Mouse (Mus musculus): Measurements from ENCODE around the gene Aym1. TPM values are rescaled to one million over a fixed set of nuclear protein-coding genes. Genes with fewer than 3 reads are reported as not detected.

The Aym1 gene
- not detected in 2 replicates for polyA plus RNA-seq (2015; fragmentation: Nextera tagmentation; extraction: Ambion mirVana)

GRCm38 (mm10) chr5:113357186-113357585, at the start of gene Aym1:
Gene Aym1, plus strand, starts transcription at chr5:113357294.
- no peak for ATAC-seq (ENCODE audit: borderline replicate concordance, extremely low read depth, low FRiP score, low TSS enrichment)
- WGBS, result 25% methylated on average over 3 of the region's 6 CpGs

GRCm38 (mm10) chr5:113309491-113310376, 47.4 kb upstream of the Aym1 start:
- Histone ChIP-seq H3K9ac (peak overlapping the region; percentile 55; the same call in 1 of the 2 replicates), H3K27ac (no peak overlapping the region), H3K4me2 (peak overlapping the region; percentile 85), H3K4me1 (peaks cover 14% of the 10 kb centered on the region), H3K4me3 (peak overlapping the region; percentile 55), H3K9me3 (no peaks in the 10 kb centered on the region), H3K36me3 (no peaks in the 10 kb centered on the region), H3K27me3 (peaks cover 29% of the 10 kb centered on the region; the same call in 1 of the 2 replicates)
- WGBS, result 55% methylated on average over 22 of the region's 22 CpGs
- ATAC-seq (ENCODE audit: borderline replicate concordance, extremely low read depth, low FRiP score, low TSS enrichment), result no peak

More at GRCm38 (mm10) chr5:113357186-113357585, at the start of gene Aym1:
- peaks cover 20% of the 10 kb centered on the region for H3K4me1 ChIP-seq
- no peak within 1 kb of the TSS for H3K27ac ChIP-seq
- no peaks in the 10 kb centered on the region for H3K9me3 ChIP-seq
- H3K4me3 ChIP-seq, result no peak within 1 kb of the TSS
- H3K9ac ChIP-seq, result no peak within 1 kb of the TSS
- H3K27me3 ChIP-seq, result no peaks in the 10 kb centered on the region
- H3K36me3 ChIP-seq, result no peaks in the 10 kb centered on the region
- no peak within 1 kb of the TSS for H3K4me2 ChIP-seq

DNA sequence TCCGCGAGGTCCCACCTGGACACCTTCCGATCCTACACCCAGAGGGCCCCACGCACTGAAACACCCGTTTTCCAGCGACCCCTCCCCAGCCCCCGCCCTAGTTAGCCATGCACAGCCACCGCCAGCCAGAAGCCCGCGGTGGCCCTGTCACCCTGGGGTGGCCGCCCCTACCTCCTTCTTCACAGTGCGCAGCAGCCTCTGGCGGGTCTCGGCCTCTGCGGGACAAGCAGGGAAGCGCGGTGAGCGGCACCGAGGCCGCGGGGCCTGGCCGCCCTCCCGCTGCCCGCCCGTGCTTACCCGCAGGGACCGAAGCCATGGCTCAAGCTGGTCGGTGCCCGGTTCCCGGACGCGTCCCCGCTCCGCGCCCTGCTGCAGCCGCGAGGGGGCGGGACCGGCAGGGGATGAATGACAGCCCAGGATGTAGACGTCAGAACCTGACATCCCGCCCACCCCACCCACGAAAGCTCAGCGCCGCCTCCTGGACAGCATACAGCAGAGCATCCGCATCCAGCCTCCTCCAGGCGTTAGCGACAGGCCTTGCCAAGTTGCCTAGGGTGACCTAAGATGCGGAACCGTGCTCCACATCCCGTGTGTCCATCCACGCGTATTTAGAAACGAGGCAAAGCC, 46.6 kb upstream of the Aym1 start, which contains the start of gene Sgsm1:
TSS of gene Sgsm1 (minus strand) at position 410 of the 627 bp plus-strand sequence.
- WGBS, result 4% methylated on average over 45 of the region's 53 CpGs
- peak; percentile 78 for ATAC-seq (ENCODE audit: borderline replicate concordance, extremely low read depth, low FRiP score, low TSS enrichment)
- H3K27ac ChIP-seq, result no peak within 1 kb of the TSS

DNA sequence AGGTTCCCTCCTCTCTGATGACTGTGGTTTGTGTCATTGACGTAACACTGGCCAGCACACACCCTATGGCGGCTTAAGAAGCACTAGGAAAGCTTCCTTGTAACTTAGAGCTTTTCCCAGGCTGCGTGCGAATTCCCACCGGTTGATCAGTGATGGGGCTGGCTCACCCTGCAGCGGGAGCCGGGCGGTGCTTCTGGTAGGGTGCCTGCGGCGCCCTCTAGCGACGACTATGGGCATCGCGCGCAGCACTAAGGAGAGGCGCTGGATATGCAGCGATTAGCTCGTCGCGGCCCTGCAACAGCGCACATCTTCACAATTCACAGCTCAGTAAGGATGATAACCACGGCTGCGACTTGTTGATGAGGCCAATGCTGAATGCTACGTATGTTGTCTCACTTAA, 43.1 kb upstream of the Aym1 start:
- no peak for ATAC-seq (ENCODE audit: borderline replicate concordance, extremely low read depth, low FRiP score, low TSS enrichment)
- Histone ChIP-seq H3K4me1 (peaks cover 8% of the 10 kb centered on the region; the same call in 1 of the 2 replicates), H3K36me3 (no peaks in the 10 kb centered on the region), H3K4me3 (no peak overlapping the region), H3K4me2 (peak overlapping the region; percentile 24; the same call in 1 of the 2 replicates), H3K27ac (no peak overlapping the region), H3K27me3 (peaks cover 28% of the 10 kb centered on the region; the same call in 1 of the 2 replicates), H3K9me3 (no peaks in the 10 kb centered on the region), H3K9ac (no peak overlapping the region)
- WGBS, result under 1% methylated on average over 24 of the region's 24 CpGs

More for the DNA sequence above, 46.6 kb upstream of the Aym1 start, which contains the start of gene Sgsm1:
- Histone ChIP-seq H3K4me2 (peak within 1 kb of the TSS; percentile 85), H3K4me1 (peaks cover 14% of the 10 kb centered on the region), H3K9ac (peak within 1 kb of the TSS; percentile 55), H3K36me3 (no peaks in the 10 kb centered on the region), H3K9me3 (no peaks in the 10 kb centered on the region), H3K27me3 (peaks cover 33% of the 10 kb centered on the region; the same call in 1 of the 2 replicates), H3K4me3 (peak within 1 kb of the TSS; percentile 55)

DNA sequence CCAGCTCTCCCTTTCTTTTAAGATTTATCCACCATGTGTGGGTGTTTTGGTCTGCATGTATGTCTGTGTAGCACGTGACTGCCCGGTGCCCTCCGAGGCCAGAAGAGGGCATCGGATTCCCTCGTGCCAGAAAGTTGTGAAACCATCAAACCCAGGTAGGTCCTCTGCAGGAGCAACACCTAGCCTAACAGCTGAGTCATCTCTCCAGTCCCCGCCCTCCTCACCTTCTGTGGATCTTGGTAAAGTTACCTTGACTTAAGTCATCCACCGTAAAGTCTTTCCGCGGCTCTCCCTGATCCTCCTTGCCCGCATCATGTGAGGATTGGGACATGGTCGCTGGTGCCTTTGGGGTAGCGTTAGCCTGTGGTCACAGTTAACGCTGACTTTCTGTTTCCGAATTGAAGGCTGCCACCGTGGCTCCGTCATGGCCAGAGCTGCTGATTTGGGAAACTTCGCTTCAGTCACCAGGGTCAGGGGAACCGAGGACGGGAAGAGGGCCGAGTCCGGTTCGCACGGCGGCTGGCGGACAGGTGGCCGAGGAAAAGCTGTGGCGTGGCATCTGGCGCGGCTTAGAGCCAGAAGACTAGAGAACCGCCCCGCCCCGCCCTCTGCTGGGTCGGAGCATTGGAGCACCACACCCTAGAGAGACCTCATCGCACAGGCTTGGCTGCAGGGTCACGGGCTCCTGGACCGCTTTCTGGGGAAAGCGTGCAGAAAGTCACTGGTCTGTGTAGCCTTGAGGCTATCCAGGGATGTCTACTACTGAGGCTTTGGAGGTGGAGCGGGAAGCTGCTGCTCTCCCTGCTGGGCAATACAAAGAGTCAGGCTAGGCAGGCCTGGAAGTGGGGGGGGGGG, 33.1 kb upstream of the Aym1 start:
- no peaks in the 10 kb centered on the region for H3K36me3 ChIP-seq
- ATAC-seq (ENCODE audit: borderline replicate concordance, extremely low read depth, low FRiP score, low TSS enrichment), result no peak
- H3K27ac ChIP-seq, result no peak overlapping the region
- H3K9ac ChIP-seq, result peak overlapping the region; percentile 29; the same call in 1 of the 2 replicates
- peak overlapping the region; percentile 62 for H3K4me2 ChIP-seq
- WGBS, result 2% methylated on average over 38 of the region's 38 CpGs
- H3K4me3 ChIP-seq, result peak overlapping the region; percentile 33
- peaks cover 26% of the 10 kb centered on the region for H3K27me3 ChIP-seq
- 0 out of 2 replicates have a peak, but pooled peaks cover 3% of the 10 kb centered on the region for H3K4me1 ChIP-seq
- H3K9me3 ChIP-seq, result no peaks in the 10 kb centered on the region

DNA sequence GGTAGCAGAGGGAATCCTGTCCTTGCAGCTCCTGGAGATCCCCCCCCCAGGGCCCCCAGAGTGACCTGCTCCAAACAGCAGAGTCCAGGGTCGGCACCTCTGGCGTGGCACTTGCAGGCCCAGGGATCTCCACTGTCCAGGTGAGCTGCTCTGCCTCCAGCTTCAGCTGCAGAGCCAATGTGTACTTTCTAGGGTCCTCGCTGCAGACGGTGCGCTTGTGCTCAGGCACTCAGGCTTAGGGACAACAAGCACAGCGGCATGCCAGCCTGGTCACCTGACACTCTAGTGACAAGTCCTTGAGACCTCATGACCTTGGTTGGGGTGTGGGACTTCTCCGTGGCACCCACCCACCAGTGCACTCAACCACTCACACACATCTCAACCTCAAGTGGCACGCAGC, 27.6 kb upstream of the Aym1 start:
- Histone ChIP-seq H3K4me3 (no peak overlapping the region), H3K9ac (no peak overlapping the region), H3K27me3 (peaks cover 39% of the 10 kb centered on the region), H3K4me1 (no peaks in the 10 kb centered on the region), H3K27ac (no peak overlapping the region), H3K9me3 (no peaks in the 10 kb centered on the region), H3K4me2 (no peak overlapping the region), H3K36me3 (no peaks in the 10 kb centered on the region)
- 76% methylated on average over 8 of the region's 8 CpGs for WGBS
- ATAC-seq (ENCODE audit: borderline replicate concordance, extremely low read depth, low FRiP score, low TSS enrichment), result no peak

DNA sequence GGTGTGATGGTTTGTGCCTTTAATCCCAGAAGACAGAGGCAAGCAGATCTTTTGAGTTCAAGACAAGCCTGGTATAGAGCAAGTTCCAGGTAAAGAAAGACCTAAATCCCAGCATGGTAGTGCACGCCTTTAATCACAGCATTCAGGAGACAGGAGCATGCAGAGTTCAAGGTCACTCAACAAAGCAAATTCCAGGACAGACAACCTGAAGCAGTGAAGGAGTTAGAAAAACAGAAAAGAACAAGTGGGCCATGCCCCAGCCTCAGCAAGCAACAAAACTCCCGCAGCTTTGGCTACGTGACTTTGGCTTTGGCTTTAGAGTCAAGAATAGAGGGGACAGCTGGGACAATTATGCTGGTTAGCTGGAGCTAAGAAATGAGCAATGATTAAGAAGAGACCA, 26.9 kb upstream of the Aym1 start:
- Histone ChIP-seq H3K27me3 (peaks cover 39% of the 10 kb centered on the region), H3K9me3 (no peaks in the 10 kb centered on the region), H3K9ac (no peak overlapping the region), H3K4me1 (peaks cover 3% of the 10 kb centered on the region; the same call in 1 of the 2 replicates), H3K4me3 (no peak overlapping the region), H3K27ac (no peak overlapping the region), H3K4me2 (no peak overlapping the region), H3K36me3 (no peaks in the 10 kb centered on the region)
- no peak for ATAC-seq (ENCODE audit: borderline replicate concordance, extremely low read depth, low FRiP score, low TSS enrichment)
- WGBS, result 71% methylated on average over 3 of the region's 3 CpGs

DNA sequence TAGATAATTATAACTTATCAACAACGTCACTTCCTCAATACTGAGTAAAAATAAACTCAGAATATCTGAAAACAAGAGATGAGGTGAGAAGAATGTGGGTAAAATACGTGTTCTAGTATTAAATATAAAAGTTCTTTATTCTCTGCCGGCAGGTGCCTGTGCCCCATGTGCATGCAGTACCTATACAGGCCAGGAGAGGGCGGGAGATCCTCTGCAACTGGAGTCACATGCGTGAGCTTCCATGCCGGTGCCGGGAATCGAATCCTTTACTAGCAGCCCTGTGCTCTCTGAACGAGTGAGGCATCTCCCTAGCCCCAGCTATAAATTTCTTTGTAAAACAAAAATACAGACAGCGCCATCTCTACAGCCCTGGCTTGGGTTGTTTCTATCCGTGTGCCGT, 24.9 kb upstream of the Aym1 start:
- peaks cover 56% of the 10 kb centered on the region for H3K27me3 ChIP-seq
- WGBS, result 33% methylated on average over 12 of the region's 12 CpGs
- ATAC-seq (ENCODE audit: borderline replicate concordance, extremely low read depth, low FRiP score, low TSS enrichment), result no peak
- no peak overlapping the region for H3K4me2 ChIP-seq
- H3K4me1 ChIP-seq, result peaks cover 6% of the 10 kb centered on the region; the same call in 1 of the 2 replicates
- H3K27ac ChIP-seq, result no peak overlapping the region
- H3K4me3 ChIP-seq, result no peak overlapping the region
- no peak overlapping the region for H3K9ac ChIP-seq
- no peaks in the 10 kb centered on the region for H3K36me3 ChIP-seq
- H3K9me3 ChIP-seq, result no peaks in the 10 kb centered on the region

DNA sequence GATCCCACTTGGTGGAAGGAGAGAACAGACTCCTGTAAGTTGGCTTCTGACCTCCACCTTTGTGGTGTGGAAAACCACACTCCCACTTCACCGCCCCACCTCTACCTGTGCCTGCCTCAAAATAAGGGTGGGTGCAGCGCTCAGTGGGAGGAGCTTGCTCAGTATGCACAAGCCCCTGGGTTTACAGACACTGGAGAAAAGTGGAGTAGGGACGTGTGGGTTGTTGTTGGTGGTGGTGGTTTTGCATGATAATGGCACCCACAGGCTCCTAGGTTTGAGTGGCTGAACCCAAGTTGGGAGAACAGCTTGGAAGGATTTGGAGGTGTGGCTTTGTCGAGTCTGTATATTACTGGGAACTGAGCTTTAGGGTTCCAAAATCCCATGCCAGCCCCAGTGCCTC, 24.2 kb upstream of the Aym1 start:
- ATAC-seq (ENCODE audit: borderline replicate concordance, extremely low read depth, low FRiP score, low TSS enrichment), result no peak
- Histone ChIP-seq H3K9ac (no peak overlapping the region), H3K36me3 (no peaks in the 10 kb centered on the region), H3K9me3 (no peaks in the 10 kb centered on the region), H3K4me2 (no peak overlapping the region), H3K4me1 (peaks cover 6% of the 10 kb centered on the region; the same call in 1 of the 2 replicates), H3K27me3 (peaks cover 61% of the 10 kb centered on the region), H3K27ac (no peak overlapping the region), H3K4me3 (no peak overlapping the region)
- WGBS, result 53% methylated on average over 4 of the region's 4 CpGs

DNA sequence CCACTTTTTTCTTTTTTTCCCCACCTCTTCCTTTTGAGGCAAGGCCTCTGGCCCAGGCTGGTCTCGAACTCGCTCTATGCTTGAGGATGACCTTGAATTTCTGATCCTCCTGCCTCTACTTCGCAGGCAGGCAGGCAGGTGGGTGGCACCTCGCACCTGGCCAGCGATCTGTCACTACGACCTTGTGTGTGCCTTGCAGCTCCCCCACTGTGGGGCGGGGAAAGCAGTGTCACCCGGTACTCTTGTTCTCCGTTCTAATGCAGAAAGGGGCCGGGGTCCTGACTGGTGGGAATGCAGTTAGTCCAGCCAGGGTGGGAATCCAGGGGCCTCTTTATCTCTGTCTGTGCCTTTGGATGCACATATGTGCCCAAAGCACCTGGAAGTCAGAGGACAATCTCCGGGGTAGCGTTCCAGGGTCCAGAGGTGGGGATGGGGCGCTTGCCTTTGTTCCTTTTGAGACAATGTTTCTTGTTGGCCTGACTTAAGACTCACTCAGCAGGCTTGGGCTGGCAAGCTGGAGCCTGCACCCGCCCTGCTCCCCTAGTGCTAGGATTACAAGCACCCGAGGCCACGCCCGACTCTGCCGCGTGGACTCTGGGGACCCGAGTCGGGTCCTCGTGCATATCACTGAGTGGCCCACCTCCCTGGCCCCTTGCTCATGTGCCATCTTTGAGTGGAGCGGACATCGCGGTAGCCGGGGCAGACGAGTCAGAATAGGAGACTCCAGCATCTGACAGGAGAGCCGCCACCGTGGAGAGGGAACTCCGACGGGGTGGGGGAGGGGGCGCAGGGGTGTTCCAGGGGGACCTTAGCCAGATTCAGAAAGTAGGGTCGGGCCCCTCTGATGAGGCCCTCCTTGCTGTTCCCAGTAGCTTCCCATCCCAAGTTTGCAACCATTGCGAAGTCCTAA, 22.2 kb upstream of the Aym1 start:
- Histone ChIP-seq H3K36me3 (no peaks in the 10 kb centered on the region), H3K9me3 (no peaks in the 10 kb centered on the region), H3K4me1 (peaks cover 6% of the 10 kb centered on the region; the same call in 1 of the 2 replicates), H3K27me3 (peaks cover 67% of the 10 kb centered on the region), H3K27ac (no peak overlapping the region), H3K9ac (no peak overlapping the region), H3K4me3 (peak overlapping the region; percentile 18; the same call in 1 of the 2 replicates), H3K4me2 (peak overlapping the region; percentile 34)
- 5% methylated on average over 34 of the region's 34 CpGs for WGBS
- ATAC-seq (ENCODE audit: borderline replicate concordance, extremely low read depth, low FRiP score, low TSS enrichment), result no peak
